Mouse (Mus musculus) liver, postnatal 0 days (tissue): ENCODE results near the gene Ptpn12.

ENCODE experiments used
- CTCF ChIP-seq: sonication (generic); IDR thresholded peaks from 2 replicates; pipeline ENCODE4 v1.5.1; 2016; ENCODE audit warnings: antibody characterized with exemption, low read depth
- EP300 ChIP-seq: IDR thresholded peaks from 2 replicates; pipeline ENCODE4 v1.6.1; 2016; ENCODE audit warnings: antibody characterized with exemption, low read depth, mild to moderate bottlenecking

GRCm38 (mm10) chr5:21091179-21091578 is 35.5 kb upstream of the Ptpn12 start:
- TF ChIP-seq CTCF (no peak), EP300 (no peak)
